ENCODE assay signal across 10 mouse cellular contexts in genomic region chr8:116372574-116372973, GRCm38 (mm10).
DNase-seq lines count a peak whose midpoint lies in the region; ATAC-seq and TF ChIP-seq lines count a peak whose summit lies in the region.
"Had no signal": no experiment of that assay in that cellular context is flagged by ENCODE, and none has a peak within 500 bp of the region (broad histone marks: within the 10 kb centered on the region; RNA-seq: fewer than 3 reads in every experiment).

No protein-coding gene starts in this region.

- WGBS in hindbrain, embryonic 10.5 days: 63% methylated on average over 3 of the region's 3 CpGs
- 58% methylated on average over 3 of the region's 3 CpGs for WGBS in hindbrain, embryonic 13.5 days
- 53% methylated on average over 3 of the region's 3 CpGs for WGBS in midbrain, embryonic 15.5 days
- WGBS in liver, postnatal 0 days (ENCODE audit: insufficient replicate concordance): 58% methylated on average over 3 of the region's 3 CpGs

- H3K9ac ChIP-seq in hindbrain, embryonic 13.5 days: no peak overlapping the region
- no peak overlapping the region for H3K9ac ChIP-seq in midbrain, embryonic 15.5 days
- H3K9ac ChIP-seq in liver, postnatal 0 days (replicated peaks): no peak overlapping the region
- H3K9ac ChIP-seq: embryonic facial prominence, embryonic 12.5 days; limb, embryonic 12.5 days had no signal

- TF ChIP-seq EP300 in liver, postnatal 0 days (IDR thresholded peaks at IDR 0.05; ENCODE audit: low read depth): no peak

- no peak overlapping the region for H3K4me2 ChIP-seq in hindbrain, embryonic 13.5 days
- H3K4me2 ChIP-seq in midbrain, embryonic 15.5 days: no peak overlapping the region
- no peak overlapping the region for H3K4me2 ChIP-seq in liver, postnatal 0 days (ENCODE audit: low read depth, low read length)
- H3K4me2 ChIP-seq: embryonic facial prominence, embryonic 12.5 days; limb, embryonic 12.5 days had no signal

- DNase-seq in hindbrain, embryonic 10.5 days (ENCODE audit: low spot score): no peak
- peak; percentile 84 to 91 for DNase-seq in cerebellum, adult 18-20 months
- DNase-seq in gastrocnemius, postnatal 25 days: peak; percentile 64
- DNase-seq in layer of hippocampus, adult 2 months (ENCODE audit: low spot score in 2 of 2): peak; percentile 63 to 65
- no peak for DNase-seq in liver, postnatal 0 days

- H3K9me3 ChIP-seq in hindbrain, embryonic 10.5 days: no peaks in the 10 kb centered on the region
- no peaks in the 10 kb centered on the region for H3K9me3 ChIP-seq in hindbrain, embryonic 13.5 days
- no peaks in the 10 kb centered on the region for H3K9me3 ChIP-seq in midbrain, embryonic 15.5 days
- no peaks in the 10 kb centered on the region for H3K9me3 ChIP-seq in liver, postnatal 0 days (ENCODE audit: low read length)
- H3K9me3 ChIP-seq: embryonic facial prominence, embryonic 12.5 days; limb, embryonic 12.5 days had no signal

- H3K27me3 ChIP-seq in hindbrain, embryonic 10.5 days (ENCODE audit: insufficient read depth, poor library complexity, severe bottlenecking): no peaks in the 10 kb centered on the region
- H3K27me3 ChIP-seq in hindbrain, embryonic 13.5 days: peaks cover 7% of the 10 kb centered on the region
- H3K27me3 ChIP-seq in midbrain, embryonic 15.5 days (replicated peaks): no peaks in the 10 kb centered on the region; the same call in 1 of the 2 replicates
- H3K27me3 ChIP-seq in liver, postnatal 0 days (ENCODE audit: insufficient read depth, low read length): no peaks in the 10 kb centered on the region
- H3K27me3 ChIP-seq: embryonic facial prominence, embryonic 12.5 days; limb, embryonic 12.5 days had no signal

- ATAC-seq in hindbrain, embryonic 13.5 days (ENCODE audit: low FRiP score): no peak
- 0 out of 2 replicates have a peak, but pooled peaks have one; percentile 42 for ATAC-seq in midbrain, embryonic 15.5 days (replicated peaks)
- ATAC-seq in CD4-positive, CD25-positive, alpha-beta regulatory T cell, adult 4 months: no peak
- ATAC-seq in liver, postnatal 0 days: no peak

- TF ChIP-seq CTCF in layer of hippocampus, adult 2 months (conservative IDR thresholded peaks at IDR 0.05): no peak
- TF ChIP-seq CTCF in liver, postnatal 0 days (IDR thresholded peaks at IDR 0.05; ENCODE audit: low read depth): no peak

- no peak overlapping the region for H3K4me3 ChIP-seq in hindbrain, embryonic 10.5 days
- H3K4me3 ChIP-seq in hindbrain, embryonic 13.5 days: no peak overlapping the region
- H3K4me3 ChIP-seq in layer of hippocampus, adult 2 months: no peak overlapping the region
- H3K4me3 ChIP-seq in midbrain, embryonic 15.5 days: no peak overlapping the region
- H3K4me3 ChIP-seq in liver, postnatal 0 days (ENCODE audit: low read depth, low read length): no peak overlapping the region
- H3K4me3 ChIP-seq: embryonic facial prominence, embryonic 12.5 days; limb, embryonic 12.5 days had no signal

- peaks cover 32% of the 10 kb centered on the region for H3K4me1 ChIP-seq in hindbrain, embryonic 10.5 days (replicated peaks)
- H3K4me1 ChIP-seq in hindbrain, embryonic 13.5 days (replicated peaks): peaks cover 1% of the 10 kb centered on the region; the same call in 1 of the 2 replicates
- no peaks in the 10 kb centered on the region for H3K4me1 ChIP-seq in midbrain, embryonic 15.5 days
- H3K4me1 ChIP-seq in liver, postnatal 0 days (ENCODE audit: insufficient read depth): no peaks in the 10 kb centered on the region
- H3K4me1 ChIP-seq: embryonic facial prominence, embryonic 12.5 days; limb, embryonic 12.5 days had no signal

- H3K27ac ChIP-seq in hindbrain, embryonic 10.5 days: 0 out of 2 replicates have a peak overlapping the region, but pooled peaks have one; percentile 17
- no peak overlapping the region for H3K27ac ChIP-seq in hindbrain, embryonic 13.5 days
- H3K27ac ChIP-seq in layer of hippocampus, adult 2 months: 0 out of 2 replicates have a peak overlapping the region, but pooled peaks have one; percentile 39
- no peak overlapping the region for H3K27ac ChIP-seq in midbrain, embryonic 15.5 days
- H3K27ac ChIP-seq in liver, postnatal 0 days (ENCODE audit: low read depth): no peak overlapping the region
- H3K27ac ChIP-seq: embryonic facial prominence, embryonic 12.5 days; limb, embryonic 12.5 days had no signal

- H3K36me3 ChIP-seq in hindbrain, embryonic 10.5 days: no peaks in the 10 kb centered on the region
- no peaks in the 10 kb centered on the region for H3K36me3 ChIP-seq in hindbrain, embryonic 13.5 days
- no peaks in the 10 kb centered on the region for H3K36me3 ChIP-seq in midbrain, embryonic 15.5 days (replicated peaks)
- no peaks in the 10 kb centered on the region for H3K36me3 ChIP-seq in liver, postnatal 0 days (replicated peaks; ENCODE audit: insufficient read depth, low read length)
- H3K36me3 ChIP-seq: embryonic facial prominence, embryonic 12.5 days; limb, embryonic 12.5 days had no signal

Comparison
In these comparisons a context has a peak if more than half of its experiments do, and no peak if none do; other contexts are left out.
1. H3K27ac ChIP-seq: peak in hindbrain, embryonic 10.5 days (single experiment) and layer of hippocampus, adult 2 months (single experiment); none in hindbrain, embryonic 13.5 days (single experiment), midbrain, embryonic 15.5 days (single experiment) and liver, postnatal 0 days (single experiment).
2. DNase-seq: peak in cerebellum, adult 18-20 months (2 of 2), gastrocnemius, postnatal 25 days (single experiment) and layer of hippocampus, adult 2 months (2 of 2); none in hindbrain, embryonic 10.5 days (single experiment) and liver, postnatal 0 days (single experiment).